ENCODE assay signal across 9 mouse cellular contexts in the genomic region with DNA sequence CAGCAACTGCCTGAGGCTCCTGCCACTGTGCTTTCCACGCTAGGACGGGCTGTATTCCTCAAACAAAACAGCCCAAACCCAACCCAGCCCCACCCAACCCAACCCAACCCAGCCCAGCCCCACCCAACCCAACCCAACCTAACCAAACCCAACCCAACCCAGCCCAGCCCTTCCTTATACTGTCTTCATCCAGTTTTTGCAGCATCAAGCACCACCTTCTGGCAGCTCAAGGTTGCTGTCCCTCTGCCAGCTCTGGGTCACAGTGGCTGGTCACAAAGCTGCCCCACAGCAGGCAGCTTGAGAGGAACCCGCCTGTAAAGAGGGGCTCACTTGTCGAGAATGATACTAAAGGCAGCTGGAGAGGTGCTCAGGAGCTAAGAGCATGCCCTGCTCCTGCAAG. TPM values are rescaled to one million over a fixed set of nuclear protein-coding genes. Genes with fewer than 3 reads are reported as not detected.
A peak's percentile ranks its signal among the peaks of the same experiment; 100 is the strongest.
DNase-seq lines count a peak whose midpoint lies in the region; ATAC-seq and TF ChIP-seq lines count a peak whose summit lies in the region.
"Had no signal": no experiment of that assay in that cellular context is flagged by ENCODE, and none has a peak within 500 bp of the region (broad histone marks: within the 10 kb centered on the region; RNA-seq: fewer than 3 reads in every experiment).

No protein-coding gene starts in this region.

- intact Hi-C loops in left cerebral cortex, adult 2 months (cut with DNase I), result loop anchor here (2.0 kb wide), 2 partner anchors 89 to 183 kb away; partner anchors contain the start of gene Cklf

- H3K27ac ChIP-seq in left cerebral cortex, adult 2 months, result peak overlapping the region; percentile 92
- H3K27ac ChIP-seq: midbrain, embryonic 12.5 days had no signal

- no peak for DNase-seq in left cerebral cortex, adult 2 months (ENCODE audit: extremely low spot score in 1 of 2, low spot score in 2 of 2)
- no peak for DNase-seq in left cerebral cortex, adult 9 months (ENCODE audit: low spot score in 2 of 2)
- peak; percentile 67 for DNase-seq in adrenal gland, postnatal 25 days
- DNase-seq in induced T-regulatory cell, adult 2 months (ENCODE audit: low read depth), result peak; percentile 14
- DNase-seq in right cerebral cortex, adult 18-20 months, result no peak
- DNase-seq in spleen, adult 18-20 months, result no peak
- DNase-seq in right cerebral cortex, postnatal 25 days, result no peak

- no peak; the same call in 1 of the 2 replicates for TF ChIP-seq CTCF in left cerebral cortex, adult 2 months (IDR thresholded peaks at IDR 0.05)

- ATAC-seq in megakaryocyte progenitor cell, adult 5-6 weeks (replicated peaks; ENCODE audit: poor library complexity), result peak; percentile 28

- H3K4me3 ChIP-seq in left cerebral cortex, adult 2 months, result peak overlapping the region; percentile 11; the same call in 1 of the 2 replicates
- H3K4me3 ChIP-seq: midbrain, embryonic 12.5 days had no signal

RNA-seq across cellular contexts. Expression of gene Dync1li2, which starts 8.6 kb away (rescaled TPM):
- 100 to 1,000 TPM; 279 to 326 TPM for total RNA-seq in left cerebral cortex, adult 2 months (2021)
- 138 and 198 TPM in 2 replicates for total RNA-seq in adrenal gland, postnatal 25 days (2021)
- total RNA-seq in megakaryocyte progenitor cell, adult 5-6 weeks (2015), result 14.7 and 25.4 TPM in 2 replicates
- 46.5 and 52.6 TPM in 2 replicates for total RNA-seq in megakaryocyte progenitor cell, adult 5-6 weeks (2017)

RNA-seq across cellular contexts. Expression of gene Cmtm4, which starts 38.7 kb away (rescaled TPM):
- 10 to 100 TPM; 86.7 to 87.4 TPM for total RNA-seq in left cerebral cortex, adult 2 months (2021)
- 44.4 and 46.0 TPM in 2 replicates for total RNA-seq in adrenal gland, postnatal 25 days (2021)
- total RNA-seq in megakaryocyte progenitor cell, adult 5-6 weeks (2015), result 0.79 and 0.85 TPM in 2 replicates
- 0.84 and 0.87 TPM in 2 replicates for total RNA-seq in megakaryocyte progenitor cell, adult 5-6 weeks (2017)

Comparison
In these comparisons a context has a peak if more than half of its experiments do, and no peak if none do; other contexts are left out.
1. DNase-seq: peak in adrenal gland, postnatal 25 days (single experiment) and induced T-regulatory cell, adult 2 months (single experiment); none in left cerebral cortex, adult 2 months (0 of 2), left cerebral cortex, adult 9 months (0 of 2), right cerebral cortex, adult 18-20 months (single experiment), spleen, adult 18-20 months (0 of 2) and right cerebral cortex, postnatal 25 days (single experiment).
2. RNA of gene Cmtm4, which starts 38.7 kb away (total RNA-seq): 86.7 to 87.4 TPM in left cerebral cortex, adult 2 months and 44.4 to 46.0 TPM in adrenal gland, postnatal 25 days; 0.79 to 0.87 TPM in megakaryocyte progenitor cell, adult 5-6 weeks; every median in the first group is over 10 times any median in the second.